Mouse (Mus musculus) intestine, embryonic 14.5 days (tissue): ENCODE results near the gene 1700012B07Rik. TPM values are rescaled to one million over a fixed set of nuclear protein-coding genes. Genes with fewer than 3 reads are reported as not detected.

Experiments used
- ATAC-seq: fragments of 200-750 bp; cut with Nextera tagmentation; replicated peaks from 2 replicates; pipeline ENCODE4 v1.8.0; 2017; ENCODE audit warnings: low read depth, moderate number of reproducible peaks, moderate TSS enrichment, moderate library complexity; ENCODE audit not compliant: low FRiP score, low TSS enrichment
- DNase-seq: peaks from one replicate; pipeline ENCODE4 v3.0.0-alpha.2; 2018; ENCODE audit warnings: low spot score
- H3K27ac ChIP-seq: fragments of 300-500 bp; sonication (generic); 2 replicates; pipeline ENCODE4 v1.5.1; 2014; ENCODE audit warnings: low read depth, mild to moderate bottlenecking, control low read depth
- H3K27me3 ChIP-seq: fragments of 300-500 bp; sonication (generic); replicated peaks from 2 replicates; pipeline ENCODE4 v1.6.1; 2014; ENCODE audit warnings: low read length, control low read depth; ENCODE audit not compliant: control insufficient read depth, insufficient read depth
- H3K36me3 ChIP-seq: fragments of 300-500 bp; sonication (generic); 2 replicates; pipeline ENCODE4 v1.6.1; 2014; ENCODE audit warnings: low read length, control low read depth; ENCODE audit not compliant: control insufficient read depth, insufficient read depth
- H3K4me1 ChIP-seq: fragments of 300-500 bp; sonication (generic); replicated peaks from 2 replicates; pipeline ENCODE4 v1.6.1; 2014; ENCODE audit warnings: low read length, control low read depth, mixed read lengths; ENCODE audit not compliant: control insufficient read depth, insufficient read depth
- H3K4me2 ChIP-seq: fragments of 300-500 bp; sonication (generic); 2 replicates; pipeline ENCODE4 v1.6.1; 2014; ENCODE audit warnings: low read length
- H3K4me3 ChIP-seq: fragments of 300-500 bp; sonication (generic); 2 replicates; pipeline ENCODE4 v1.5.1; 2014; ENCODE audit warnings: low read depth, low read length, control low read depth, mixed read lengths
- H3K9ac ChIP-seq: fragments of 300-500 bp; sonication (generic); 2 replicates; pipeline ENCODE4 v1.6.1; 2014; ENCODE audit warnings: mild to moderate bottlenecking, low read length
- H3K9me3 ChIP-seq: fragments of 300-500 bp; sonication (generic); 2 replicates; pipeline ENCODE4 v1.6.1; 2016; ENCODE audit warnings: low read length, control low read depth; ENCODE audit not compliant: control insufficient read depth
- WGBS: fragments of 180-500 bp; shearing (Covaris S2); extraction: QIAGEN DNeasy Blood & Tissue Kit; methylation state at CpG from one replicate; pipeline ENCODE4 v1.1.7; 2014; 5-methylcytosine and 5-hydroxymethylcytosine counted together
- polyA plus RNA-seq: library from polyadenylated mRNA; unstranded; fragments of >200 nt; fragmentation: Nextera tagmentation; extraction: Ambion mirVana; gene quantifications from 2 replicates; pipeline ENCODE4 v1.2.1, GENCODE M21; 2014

Gene 1700012B07Rik
- polyA plus RNA-seq, 1 experiment from 2014 or later, result not detected

- no peaks in the 10 kb centered on the region for H3K4me1 ChIP-seq
- no peaks in the 10 kb centered on the region for H3K36me3 ChIP-seq
- H3K9ac ChIP-seq, result no peak overlapping the region
- H3K27me3 ChIP-seq, result no peaks in the 10 kb centered on the region
- no peak overlapping the region for H3K4me3 ChIP-seq
- ATAC-seq (no peak), DNase-seq (no peak)
- no peak overlapping the region for H3K4me2 ChIP-seq
- 82% methylated on average over 13 of the region's 13 CpGs for WGBS
- H3K27ac ChIP-seq, result no peak overlapping the region
- 0 out of 2 replicates have a peak, but pooled peaks cover 3% of the 10 kb centered on the region for H3K9me3 ChIP-seq
Measured at GRCm38 (mm10) chr11:109792401-109792997, 35.3 kb downstream of the 1700012B07Rik start.

DNA sequence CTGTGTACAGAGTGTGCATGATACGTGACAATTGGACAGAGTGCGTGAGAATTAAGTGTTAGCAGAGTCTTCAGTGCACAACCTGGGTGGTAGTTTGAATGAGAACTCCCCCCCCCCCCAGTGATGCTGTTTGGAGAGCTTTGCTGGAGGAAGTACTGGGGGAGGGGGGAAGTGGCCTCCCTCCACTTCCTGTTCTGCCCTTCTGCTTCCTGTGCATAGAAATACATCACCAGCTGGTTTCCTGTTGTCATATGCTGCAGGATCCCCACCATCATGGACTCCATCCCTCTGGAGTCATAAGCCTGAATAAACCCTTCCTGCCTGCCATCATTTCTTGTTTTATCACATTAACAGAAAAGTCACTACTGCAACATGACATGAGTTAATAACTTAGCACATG is 35.9 kb downstream of the 1700012B07Rik start:
- Histone ChIP-seq H3K4me1 (no peaks in the 10 kb centered on the region), H3K27ac (no peak overlapping the region), H3K36me3 (no peaks in the 10 kb centered on the region), H3K27me3 (no peaks in the 10 kb centered on the region), H3K9ac (no peak overlapping the region), H3K4me3 (no peak overlapping the region), H3K9me3 (0 out of 2 replicates have a peak, but pooled peaks cover 3% of the 10 kb centered on the region), H3K4me2 (no peak overlapping the region)
- ATAC-seq, result no peak
- DNase-seq, result no peak
- 86% methylated on average over 2 of the region's 2 CpGs for WGBS

GRCm38 (mm10) chr11:109790221-109790620 is 37.6 kb downstream of the 1700012B07Rik start:
- H3K9me3 ChIP-seq, result 0 out of 2 replicates have a peak, but pooled peaks cover 3% of the 10 kb centered on the region
- DNase-seq (no peak), ATAC-seq (no peak)
- H3K9ac ChIP-seq, result no peak overlapping the region
- H3K4me1 ChIP-seq, result no peaks in the 10 kb centered on the region
- H3K27me3 ChIP-seq, result no peaks in the 10 kb centered on the region
- H3K27ac ChIP-seq, result no peak overlapping the region
- H3K4me2 ChIP-seq, result no peak overlapping the region
- 92% methylated on average over 8 of the region's 8 CpGs for WGBS
- no peaks in the 10 kb centered on the region for H3K36me3 ChIP-seq
- H3K4me3 ChIP-seq, result no peak overlapping the region

DNA sequence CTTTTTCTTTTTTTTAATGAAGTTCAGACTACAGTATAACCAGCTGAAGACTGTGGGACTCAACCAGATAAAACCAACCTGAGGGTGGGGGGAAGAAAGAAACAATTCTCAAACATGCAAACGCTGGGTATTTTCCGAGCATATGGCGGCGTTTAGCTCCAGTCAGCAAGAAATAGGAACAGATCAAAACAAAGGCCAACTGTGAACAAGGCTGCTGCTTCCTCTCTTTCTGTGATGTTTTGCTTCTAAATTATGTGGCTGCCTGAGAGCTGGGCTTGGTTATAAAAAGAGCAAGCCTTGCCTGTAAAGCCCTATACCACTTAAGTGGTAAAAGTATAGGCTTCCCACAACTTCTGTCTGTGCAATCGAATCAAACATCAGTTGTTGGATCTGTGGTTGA is 42.5 kb downstream of the 1700012B07Rik start:
- H3K4me1 ChIP-seq, result no peaks in the 10 kb centered on the region
- 85% methylated on average over 5 of the region's 5 CpGs for WGBS
- no peaks in the 10 kb centered on the region for H3K9me3 ChIP-seq
- ATAC-seq (no peak), DNase-seq (no peak)
- no peak overlapping the region for H3K27ac ChIP-seq
- no peaks in the 10 kb centered on the region for H3K36me3 ChIP-seq
- H3K4me3 ChIP-seq, result no peak overlapping the region
- no peaks in the 10 kb centered on the region for H3K27me3 ChIP-seq
- H3K9ac ChIP-seq, result no peak overlapping the region
- H3K4me2 ChIP-seq, result no peak overlapping the region

GRCm38 (mm10) chr11:109771381-109771780 is 56.5 kb downstream of the 1700012B07Rik start:
- no peaks in the 10 kb centered on the region for H3K4me1 ChIP-seq
- 88% methylated on average over 1 of the region's 1 CpGs for WGBS
- no peaks in the 10 kb centered on the region for H3K9me3 ChIP-seq
- no peaks in the 10 kb centered on the region for H3K27me3 ChIP-seq
- no peak overlapping the region for H3K4me2 ChIP-seq
- no peak overlapping the region for H3K9ac ChIP-seq
- DNase-seq (no peak), ATAC-seq (no peak)
- H3K36me3 ChIP-seq, result no peaks in the 10 kb centered on the region
- no peak overlapping the region for H3K4me3 ChIP-seq
- H3K27ac ChIP-seq, result no peak overlapping the region

DNA sequence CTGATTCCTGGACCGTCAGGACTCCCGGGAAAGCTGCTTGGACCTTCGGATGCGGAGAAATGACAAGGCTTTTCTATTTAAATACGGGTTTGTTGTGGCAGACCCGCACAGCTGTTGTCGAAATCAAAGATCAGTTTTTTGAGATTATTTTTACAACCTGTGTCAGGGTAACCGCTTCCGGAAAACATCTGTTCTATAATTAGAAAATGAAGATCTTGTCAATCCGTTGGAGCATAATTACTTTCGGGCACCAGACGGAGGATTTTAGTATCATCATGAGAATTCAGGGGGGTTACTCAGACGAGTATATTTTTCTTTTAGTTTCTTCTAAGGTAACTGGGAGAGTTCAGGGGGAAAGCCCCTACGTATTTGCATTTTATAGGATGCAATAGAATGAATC is 57.7 kb downstream of the 1700012B07Rik start:
- ATAC-seq, result no peak
- Histone ChIP-seq H3K9ac (no peak overlapping the region), H3K27me3 (no peaks in the 10 kb centered on the region), H3K4me3 (no peak overlapping the region), H3K4me2 (no peak overlapping the region), H3K9me3 (no peaks in the 10 kb centered on the region), H3K27ac (no peak overlapping the region), H3K36me3 (no peaks in the 10 kb centered on the region), H3K4me1 (no peaks in the 10 kb centered on the region)
- DNase-seq, result no peak
- 85% methylated on average over 14 of the region's 14 CpGs for WGBS

DNA sequence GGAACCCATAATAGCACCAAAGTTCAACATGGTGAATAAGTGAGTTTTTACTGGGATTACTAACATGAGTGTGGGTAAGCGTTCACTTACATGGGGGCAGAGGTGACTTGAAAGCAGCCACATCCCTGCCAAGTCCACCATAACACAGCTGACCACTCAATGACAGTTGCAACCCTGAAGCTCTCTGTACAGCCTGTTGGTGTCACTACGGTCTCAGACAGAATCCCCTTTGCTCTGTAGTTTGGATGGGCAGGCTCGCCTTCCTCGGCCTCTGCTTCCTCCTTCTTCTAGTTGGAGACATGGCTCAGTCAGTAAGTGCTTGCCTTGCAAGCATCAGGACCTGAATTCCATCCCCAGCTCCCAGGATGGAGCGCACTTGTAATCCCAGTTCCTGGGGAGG is 58.8 kb downstream of the 1700012B07Rik start:
- H3K27me3 ChIP-seq, result no peaks in the 10 kb centered on the region
- H3K9me3 ChIP-seq, result no peaks in the 10 kb centered on the region
- H3K9ac ChIP-seq, result no peak overlapping the region
- 82% methylated on average over 5 of the region's 5 CpGs for WGBS
- H3K27ac ChIP-seq, result no peak overlapping the region
- no peak for DNase-seq
- no peak for ATAC-seq
- H3K36me3 ChIP-seq, result no peaks in the 10 kb centered on the region
- H3K4me1 ChIP-seq, result no peaks in the 10 kb centered on the region
- H3K4me2 ChIP-seq, result no peak overlapping the region
- H3K4me3 ChIP-seq, result no peak overlapping the region

- Histone ChIP-seq H3K9ac (no peak overlapping the region), H3K4me3 (no peak overlapping the region), H3K4me2 (no peak overlapping the region), H3K27ac (no peak overlapping the region), H3K4me1 (no peaks in the 10 kb centered on the region), H3K9me3 (no peaks in the 10 kb centered on the region), H3K36me3 (no peaks in the 10 kb centered on the region), H3K27me3 (no peaks in the 10 kb centered on the region)
- ATAC-seq (no peak), DNase-seq (no peak)
- WGBS, result 78% methylated on average over 7 of the region's 7 CpGs
Measured at GRCm38 (mm10) chr11:109760063-109760462, 67.8 kb downstream of the 1700012B07Rik start.

DNA sequence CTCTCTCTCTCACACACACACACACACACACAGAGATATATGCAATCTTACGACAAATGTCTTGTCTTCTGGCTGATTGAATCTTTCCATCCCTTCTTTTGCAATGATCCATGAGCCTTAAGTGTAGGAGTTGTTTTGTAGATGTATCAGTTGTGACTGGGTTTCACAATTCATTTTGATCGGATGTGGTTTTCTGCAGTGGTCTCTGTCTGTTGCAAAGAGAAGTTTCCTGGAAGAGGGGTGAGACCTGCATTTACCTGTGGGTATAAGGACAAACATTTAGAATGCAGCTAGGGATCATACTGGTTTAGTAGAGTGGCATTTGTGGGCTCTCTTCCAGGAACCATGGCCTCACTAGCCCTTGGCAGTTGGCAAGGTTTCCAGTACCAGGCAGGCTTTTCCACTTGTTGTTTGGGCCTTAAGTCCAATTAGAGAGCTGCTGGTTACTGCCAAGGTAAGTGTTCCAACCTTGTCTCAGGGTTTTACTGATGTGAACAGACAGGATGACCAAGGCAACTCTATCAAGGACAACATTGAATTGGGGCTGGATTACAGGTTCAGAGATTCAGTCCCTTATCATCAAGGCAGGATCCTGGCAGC is 69.1 kb downstream of the 1700012B07Rik start:
- Histone ChIP-seq H3K9ac (no peak overlapping the region), H3K27me3 (no peaks in the 10 kb centered on the region), H3K4me3 (no peak overlapping the region), H3K4me1 (no peaks in the 10 kb centered on the region), H3K27ac (no peak overlapping the region), H3K4me2 (no peak overlapping the region), H3K9me3 (no peaks in the 10 kb centered on the region), H3K36me3 (no peaks in the 10 kb centered on the region)
- ATAC-seq (no peak), DNase-seq (no peak)
- WGBS, result 90% methylated on average over 2 of the region's 2 CpGs
